ENCODE assay signal across 12 mouse cellular contexts in genomic region chr13:64309036-64309435, GRCm38 (mm10). TPM values are rescaled to one million over a fixed set of nuclear protein-coding genes. Genes with fewer than 3 reads are reported as not detected.
DNase-seq lines count a peak whose midpoint lies in the region; ATAC-seq and TF ChIP-seq lines count a peak whose summit lies in the region.
"Had no signal": no experiment of that assay in that cellular context is flagged by ENCODE, and none has a peak within 500 bp of the region (broad histone marks: within the 10 kb centered on the region; RNA-seq: fewer than 3 reads in every experiment).

No protein-coding gene starts in this region.

- H3K4me1 ChIP-seq in forebrain, postnatal 0 days (ENCODE audit: insufficient read depth) = peaks cover 9% of the 10 kb centered on the region
- peaks cover 8% of the 10 kb centered on the region; the same call in 1 of the 2 replicates for H3K4me1 ChIP-seq in forebrain, embryonic 12.5 days
- H3K4me1 ChIP-seq in kidney, postnatal 0 days (replicated peaks; ENCODE audit: insufficient read depth, low read length) = no peaks in the 10 kb centered on the region
- no peaks in the 10 kb centered on the region; the same call in 1 of the 2 replicates for H3K4me1 ChIP-seq in kidney, embryonic 14.5 days (ENCODE audit: control insufficient read depth, insufficient read depth, low read length)

- H3K4me2 ChIP-seq in forebrain, postnatal 0 days (ENCODE audit: low read depth) = no peak overlapping the region
- H3K4me2 ChIP-seq in forebrain, embryonic 12.5 days = no peak overlapping the region
- H3K4me2 ChIP-seq in kidney, postnatal 0 days (ENCODE audit: low read length) = no peak overlapping the region
- no peak overlapping the region for H3K4me2 ChIP-seq in kidney, embryonic 14.5 days (replicated peaks; ENCODE audit: low read depth, low read length)
- H3K4me2 ChIP-seq: hindbrain, embryonic 15.5 days; kidney, embryonic 15.5 days had no signal

- TF ChIP-seq CTCF in forebrain, postnatal 0 days (IDR thresholded peaks at IDR 0.05; ENCODE audit: low read depth) = peak; percentile 52
- peak; percentile 65 for TF ChIP-seq CTCF in kidney, postnatal 0 days (IDR thresholded peaks at IDR 0.05; ENCODE audit: low read depth)

- no peak overlapping the region for H3K4me3 ChIP-seq in forebrain, postnatal 0 days (ENCODE audit: low read depth, low read length)
- no peak overlapping the region for H3K4me3 ChIP-seq in forebrain, embryonic 12.5 days (replicated peaks)
- no peak overlapping the region for H3K4me3 ChIP-seq in kidney, postnatal 0 days (replicated peaks; ENCODE audit: low read depth, low read length)
- no peak overlapping the region for H3K4me3 ChIP-seq in kidney, embryonic 14.5 days (ENCODE audit: low read length)
- H3K4me3 ChIP-seq: hindbrain, embryonic 15.5 days; kidney, embryonic 15.5 days had no signal

- 64% methylated on average over 5 of the region's 5 CpGs for WGBS in forebrain, postnatal 0 days
- whole genome bisulfite sequencing in forebrain, embryonic 12.5 days = 73% methylated on average over 5 of the region's 5 CpGs
- WGBS in kidney, postnatal 0 days = 49% methylated on average over 5 of the region's 5 CpGs
- 62% methylated on average over 5 of the region's 5 CpGs for WGBS in kidney, embryonic 14.5 days

- peak; percentile 45 for DNase-seq in forebrain, postnatal 0 days
- peak; percentile 55 for DNase-seq in kidney, postnatal 0 days (ENCODE audit: low spot score)
- DNase-seq in 3T3-L1 (ENCODE audit: low read depth, low spot score) (peak; percentile 45), NIH3T3 (ENCODE audit: low read depth) (peak; percentile 41)
- no peak for DNase-seq in ovary, adult 18-20 months (ENCODE audit: low spot score)
- no peak for DNase-seq in kidney, postnatal 4 days
- DNase-seq: adrenal gland, postnatal 10 days; right cerebral cortex, postnatal 14 days had no signal

- H3K27ac ChIP-seq in forebrain, postnatal 0 days (ENCODE audit: low read depth, low read length) = no peak overlapping the region
- H3K27ac ChIP-seq in forebrain, embryonic 12.5 days = no peak overlapping the region
- H3K27ac ChIP-seq in kidney, postnatal 0 days = no peak overlapping the region
- H3K27ac ChIP-seq in kidney, embryonic 14.5 days (ENCODE audit: low read depth, low read length) = no peak overlapping the region
- H3K27ac ChIP-seq: hindbrain, embryonic 15.5 days; kidney, embryonic 15.5 days had no signal

- H3K27me3 ChIP-seq in forebrain, postnatal 0 days (ENCODE audit: insufficient read depth, low read length) = no peaks in the 10 kb centered on the region
- H3K27me3 ChIP-seq in forebrain, embryonic 12.5 days = no peaks in the 10 kb centered on the region; the same call in 1 of the 2 replicates
- H3K27me3 ChIP-seq in kidney, postnatal 0 days (ENCODE audit: insufficient read depth, low read length) = no peaks in the 10 kb centered on the region
- no peaks in the 10 kb centered on the region for H3K27me3 ChIP-seq in kidney, embryonic 14.5 days (ENCODE audit: control insufficient read depth, insufficient read depth, low read length)
- H3K27me3 ChIP-seq: hindbrain, embryonic 15.5 days; kidney, embryonic 15.5 days had no signal

- no peaks in the 10 kb centered on the region for H3K36me3 ChIP-seq in forebrain, postnatal 0 days (ENCODE audit: insufficient read depth)
- no peaks in the 10 kb centered on the region for H3K36me3 ChIP-seq in forebrain, embryonic 12.5 days (replicated peaks)
- peaks cover 22% of the 10 kb centered on the region for H3K36me3 ChIP-seq in kidney, postnatal 0 days (ENCODE audit: insufficient read depth, low read length)
- peaks cover 10% of the 10 kb centered on the region; the same call in 1 of the 2 replicates for H3K36me3 ChIP-seq in kidney, embryonic 14.5 days (ENCODE audit: control insufficient read depth, insufficient read depth, low read length)
- H3K36me3 ChIP-seq: hindbrain, embryonic 15.5 days had no signal

- no peaks in the 10 kb centered on the region for H3K9me3 ChIP-seq in forebrain, postnatal 0 days (ENCODE audit: low read length)
- H3K9me3 ChIP-seq in forebrain, embryonic 12.5 days = no peaks in the 10 kb centered on the region
- H3K9me3 ChIP-seq in kidney, postnatal 0 days (replicated peaks; ENCODE audit: low read length) = no peaks in the 10 kb centered on the region
- H3K9me3 ChIP-seq in kidney, embryonic 14.5 days (ENCODE audit: control insufficient read depth, low read length) = no peaks in the 10 kb centered on the region
- H3K9me3 ChIP-seq: hindbrain, embryonic 15.5 days; kidney, embryonic 15.5 days had no signal

- H3K9ac ChIP-seq in forebrain, postnatal 0 days = no peak overlapping the region
- no peak overlapping the region for H3K9ac ChIP-seq in forebrain, embryonic 12.5 days
- H3K9ac ChIP-seq in kidney, postnatal 0 days (ENCODE audit: low read depth, low read length) = no peak overlapping the region
- H3K9ac ChIP-seq in kidney, embryonic 14.5 days (ENCODE audit: low read depth, low read length) = no peak overlapping the region
- H3K9ac ChIP-seq: hindbrain, embryonic 15.5 days; kidney, embryonic 15.5 days had no signal

- ATAC-seq in forebrain, postnatal 0 days = no peak
- no peak for ATAC-seq in forebrain, embryonic 12.5 days (ENCODE audit: low FRiP score)
- ATAC-seq in kidney, postnatal 0 days (replicated peaks; ENCODE audit: low FRiP score, low read depth) = no peak
- ATAC-seq in kidney, embryonic 14.5 days (ENCODE audit: low FRiP score, low TSS enrichment) = no peak

RNA-seq across cellular contexts. Expression of gene Aaed1, which starts 3.5 kb away (rescaled TPM):
- total RNA-seq in forebrain, postnatal 0 days (2014; rRNA removed) = 9.8 and 13.5 TPM in 2 replicates
- 7.2 and 9.1 TPM in 2 replicates for polyA plus RNA-seq in forebrain, postnatal 0 days (2015; fragmentation: Nextera tagmentation; extraction: Ambion mirVana)
- polyA plus RNA-seq in forebrain, embryonic 12.5 days (2016; fragmentation: Nextera tagmentation; extraction: Ambion mirVana) = 15.7 and 16.9 TPM in 2 replicates
- polyA plus RNA-seq in kidney, postnatal 0 days (2015; fragmentation: Nextera tagmentation; extraction: Ambion mirVana) = 53.9 and 56.2 TPM in 2 replicates
- 32.7 and 47.0 TPM in 2 replicates for polyA plus RNA-seq in kidney, embryonic 14.5 days (2014; fragmentation: Nextera tagmentation; extraction: Ambion mirVana)

RNA-seq across cellular contexts. Expression of gene Cdc14b, which starts 33.9 kb away (rescaled TPM):
- total RNA-seq in forebrain, postnatal 0 days (2014; rRNA removed) = 1.7 and 3.0 TPM in 2 replicates
- 0.42 and 0.75 TPM in 2 replicates for polyA plus RNA-seq in forebrain, postnatal 0 days (2015; fragmentation: Nextera tagmentation; extraction: Ambion mirVana)
- polyA plus RNA-seq in forebrain, embryonic 12.5 days (2016; fragmentation: Nextera tagmentation; extraction: Ambion mirVana) = 8.3 and 11.2 TPM in 2 replicates
- polyA plus RNA-seq in kidney, postnatal 0 days (2015; fragmentation: Nextera tagmentation; extraction: Ambion mirVana) = 7.3 and 8.5 TPM in 2 replicates
- polyA plus RNA-seq in kidney, embryonic 14.5 days (2014; fragmentation: Nextera tagmentation; extraction: Ambion mirVana) = 15.4 and 24.8 TPM in 2 replicates

Comparison
In these comparisons a context has a peak if more than half of its experiments do, and no peak if none do; other contexts are left out.
1. DNase-seq: peak in forebrain, postnatal 0 days (single experiment), kidney, postnatal 0 days (single experiment), 3T3-L1 (single experiment) and NIH3T3 (single experiment); none in ovary, adult 18-20 months (single experiment) and kidney, postnatal 4 days (0 of 2).